Mouse (Mus musculus) telencephalon, adult 2 months (tissue): Measurements from ENCODE around the gene Osbpl2.
A peak's percentile ranks its signal among the peaks of the same experiment; 100 is the strongest.
"Not testable (repeated sequence)": the region's sequence is repeated elsewhere in the genome, so short reads cannot be mapped to it uniquely, and the experiment has no call there.

ENCODE experiments used
- DNase-seq: peaks from one replicate; pipeline ENCODE4 v3.0.0-alpha.2; 2011; ENCODE audit warnings: low read depth, low spot score

The Osbpl2 gene

GRCm38 (mm10) chr2:180148551-180148950 is 29.4 kb downstream of the Osbpl2 start:
- DNase-seq, result no peak

GRCm38 (mm10) chr2:180154796-180155195 is 35.7 kb downstream of the Osbpl2 start:
- DNase-seq, result peak; percentile 58

GRCm38 (mm10) chr2:180158627-180159026 is 39.5 kb downstream of the Osbpl2 start:
- no peak for DNase-seq

- DNase-seq, result no peak
Observed at GRCm38 (mm10) chr2:180165855-180166254, 46.7 kb downstream of the Osbpl2 start.

- DNase-seq, result no peak
Observed at GRCm38 (mm10) chr2:180166869-180167268, 47.8 kb downstream of the Osbpl2 start.

GRCm38 (mm10) chr2:180170151-180170805 is 51.2 kb downstream of the Osbpl2 start:
- peak; percentile 15 for DNase-seq

- DNase-seq, result peak; percentile 93
Observed at GRCm38 (mm10) chr2:180170806-180171521, 51.9 kb downstream of the Osbpl2 start, which contains the start of gene Adrm1. TSS of gene Adrm1 (plus strand) at chr2:180171485.

GRCm38 (mm10) chr2:180171522-180172070 is 52.5 kb downstream of the Osbpl2 start:
- DNase-seq, result peak; percentile 18

- no peak for DNase-seq
Observed at GRCm38 (mm10) chr2:180172152-180172551, 53.0 kb downstream of the Osbpl2 start.

GRCm38 (mm10) chr2:180173163-180173562 is 54.1 kb downstream of the Osbpl2 start:
- no peak for DNase-seq

GRCm38 (mm10) chr2:180173711-180174110 is 54.6 kb downstream of the Osbpl2 start:
- DNase-seq, result not testable (repeated sequence)

- DNase-seq, result no peak
Observed at GRCm38 (mm10) chr2:180174121-180174520, 55.0 kb downstream of the Osbpl2 start.

GRCm38 (mm10) chr2:180175725-180176124 is 56.6 kb downstream of the Osbpl2 start:
- DNase-seq, result no peak

GRCm38 (mm10) chr2:180181542-180181941 is 62.4 kb downstream of the Osbpl2 start:
- DNase-seq, result no peak

- no peak for DNase-seq
Observed at GRCm38 (mm10) chr2:180184011-180184751, 65.1 kb downstream of the Osbpl2 start.

GRCm38 (mm10) chr2:180184752-180185109 is 65.6 kb downstream of the Osbpl2 start:
- no peak for DNase-seq

GRCm38 (mm10) chr2:180185686-180186085 is 66.6 kb downstream of the Osbpl2 start:
- no peak for DNase-seq

- no peak for DNase-seq
Observed at GRCm38 (mm10) chr2:180187362-180187761, 68.3 kb downstream of the Osbpl2 start.

- no peak for DNase-seq
Observed at GRCm38 (mm10) chr2:180196610-180197322, 77.7 kb downstream of the Osbpl2 start.

GRCm38 (mm10) chr2:180197323-180198037 is 78.4 kb downstream of the Osbpl2 start:
- DNase-seq, result no peak

- no peak for DNase-seq
Observed at GRCm38 (mm10) chr2:180198782-180199181, 79.7 kb downstream of the Osbpl2 start.
